Mouse (Mus musculus): ENCODE measurements around the gene Anapc4.

GRCm38 (mm10) chr5:52904671-52905070 is 70.9 kb downstream of the Anapc4 start:
- TF ChIP-seq CTCF (IDR thresholded peaks at IDR 0.05; ENCODE audit: borderline replicate concordance, extremely low read depth, insufficient read depth, insufficient read length) = no peak
- TF ChIP-seq POLR2A (IDR thresholded peaks at IDR 0.05; ENCODE audit: borderline replicate concordance, extremely low read depth, insufficient read depth, insufficient read length, poor library complexity, severe bottlenecking) = no peak

Data from brain, embryonic 14.5 days (tissue).